Mouse (Mus musculus): ENCODE data around the gene Cltrn. TPM values are rescaled to one million over a fixed set of nuclear protein-coding genes. Genes with fewer than 3 reads are reported as not detected.

Gene Cltrn
- total RNA-seq, 2 experiments from 2014 or later, result not detected

DNA sequence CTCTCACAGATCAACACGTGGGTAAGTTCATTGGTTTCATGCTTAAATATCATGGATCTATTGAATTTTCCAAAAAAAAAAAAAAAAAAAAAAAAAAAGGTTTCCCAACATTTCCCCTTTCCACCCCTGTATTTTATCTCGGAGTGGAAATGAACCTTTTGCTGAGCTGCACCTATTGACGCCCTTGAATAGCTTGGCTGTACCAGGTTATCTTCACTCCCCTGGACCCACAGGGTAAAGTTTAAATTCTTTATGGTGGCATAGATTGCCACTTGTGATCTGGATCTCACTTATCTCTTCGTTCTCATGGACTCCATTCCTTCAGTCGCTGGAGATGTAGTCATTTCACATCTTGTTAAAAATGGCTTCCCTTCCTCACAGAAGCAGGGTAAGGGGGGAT, 66.0 kb downstream of the Cltrn start:
- no peak for DNase-seq (ENCODE audit: low spot score in 2 of 2)
- Histone ChIP-seq H3K4me3 (no peak overlapping the region), H3K27ac (no peak overlapping the region)
- TF ChIP-seq CTCF (conservative IDR thresholded peaks at IDR 0.05), result no peak

GRCm38 (mm10) chrX:164164681-164165080, 76.1 kb downstream of the Cltrn start:
- H3K4me3 ChIP-seq, result no peak overlapping the region
- TF ChIP-seq CTCF (conservative IDR thresholded peaks at IDR 0.05), result no peak
- DNase-seq (ENCODE audit: low spot score in 2 of 2), result no peak
- H3K27ac ChIP-seq, result no peak overlapping the region

Other genes with a start within 250 kb of the Cltrn start
- gene Ap1s2, start 179.8 kb upstream of the Cltrn start, total RNA-seq (2021), result 10 to 100 TPM; 37.8 to 41.7 TPM
- 10 to 100 TPM; 44.8 to 46.0 TPM for gene Zrsr2, start 130.2 kb upstream of the Cltrn start, total RNA-seq (2021)
- 1 to 10 TPM; 2.5 to 3.1 TPM for gene Car5b, start 60.8 kb upstream of the Cltrn start, total RNA-seq (2021)
- gene Siah1b, start 12.3 kb upstream of the Cltrn start, total RNA-seq (2021), result 10 to 100 TPM in 1 of 2 experiments, 1 to 10 TPM in 1; 9.9 to 10.3 TPM
- 1 to 10 TPM in 1 of 2 experiments, under 1 TPM in 1; 0.91 to 1.4 TPM for gene Ace2, start 50.5 kb downstream of the Cltrn start, total RNA-seq (2021)
- 1 to 10 TPM in 1 of 2 experiments, under 1 TPM in 1; 0.59 to 1.0 TPM for gene Bmx, start 169.4 kb downstream of the Cltrn start, total RNA-seq (2021)
- 1 to 10 TPM; 6.7 to 8.9 TPM for gene Pir, start 180.5 kb downstream of the Cltrn start, total RNA-seq (2021)

Data from layer of hippocampus, adult 2 months (tissue).